Mouse (Mus musculus) CH12.LX (cell line): ENCODE measurements at regions not wholly inside any gene's neighbourhood (a gene's known extent, or its start where the extent isn't known, plus 50 kb on each side); places are given as distances from the start of the nearest gene placed in this dataset.

Source experiments
- DNase-seq: peaks from one replicate; pipeline ENCODE4 v3.0.0-alpha.2; 2013; ENCODE audit errors: extremely low read depth
- H3K27ac ChIP-seq: 2 replicates; pipeline ENCODE4 v1.5.1; 2012; ENCODE audit warnings: low read depth, mild to moderate bottlenecking, control low read depth, moderate library complexity; ENCODE audit not compliant: insufficient read depth
- H3K27me3 ChIP-seq: replicated peaks from 2 replicates; pipeline ENCODE3; 2012; ENCODE audit warnings: inconsistent platforms
- H3K36me3 ChIP-seq, 2 experiments: replicated peaks in 1 of 2; 2 replicates each; pipeline versions ENCODE3 to v1.6.1; 2012; ENCODE audit warnings: inconsistent platforms in 1 of 2, low read length in 1 of 2, mild to moderate bottlenecking in 1 of 2, mixed read lengths in 1 of 2, moderate library complexity in 1 of 2; ENCODE audit not compliant: control insufficient read depth in 1 of 2, insufficient read depth in 1 of 2
- H3K4me1 ChIP-seq, 2 experiments: 2 replicates each; pipeline ENCODE4 v1.6.1; 2012; ENCODE audit warnings: inconsistent platforms in 1 of 2, moderate library complexity in 1 of 2; ENCODE audit not compliant: insufficient read depth in 2 of 2, control insufficient read depth in 1 of 2
- H3K4me2 ChIP-seq: 2 replicates; pipeline ENCODE4 v1.6.1; 2012; ENCODE audit warnings: low read depth, mild to moderate bottlenecking, control low read depth; ENCODE audit not compliant: poor library complexity, insufficient read depth, severe bottlenecking
- H3K4me3 ChIP-seq, 3 experiments: fragments of 150-350 bp in 1 of 3; sonication (generic) in 1 of 3; replicated peaks in 1 of 3; 2 replicates each; pipeline versions ENCODE3 to v1.5.1; 2011 to 2012; ENCODE audit warnings: low read depth in 2 of 3, low read length in 2 of 3, mild to moderate bottlenecking in 2 of 3, moderate library complexity in 2 of 3, control low read depth in 1 of 3, improper control_type of control experiment in 1 of 3, inconsistent platforms in 1 of 3, mixed read lengths in 1 of 3; ENCODE audit not compliant: poor library complexity in 1 of 3
- H3K79me2 ChIP-seq: replicated peaks from 2 replicates; pipeline ENCODE4 v1.6.1; 2012; ENCODE audit warnings: mild to moderate bottlenecking, moderate library complexity; ENCODE audit not compliant: control insufficient read depth, poor library complexity, insufficient read depth, severe bottlenecking; ENCODE audit errors: extremely low read depth
- H3K9ac ChIP-seq: 2 replicates; pipeline ENCODE4 v1.6.1; 2012; ENCODE audit warnings: low read depth, mild to moderate bottlenecking, control low read depth, moderate library complexity; ENCODE audit not compliant: insufficient read depth
- H3K9me3 ChIP-seq: replicated peaks from 2 replicates; pipeline ENCODE3; 2012; ENCODE audit warnings: low read length, inconsistent platforms, mixed read lengths
- BHLHE40 ChIP-seq: IDR thresholded peaks from 2 replicates; pipeline ENCODE4 v1.6.1; 2011; ENCODE audit warnings: mild to moderate bottlenecking, low read depth, low read length, improper control_type of control experiment
- E2F4 ChIP-seq: IDR thresholded peaks from 2 replicates; pipeline ENCODE4 v1.6.1; 2011; ENCODE audit warnings: low read depth, low read length, improper control_type of control experiment; ENCODE audit not compliant: insufficient replicate concordance
- ETS1 ChIP-seq: conservative IDR thresholded peaks from 2 replicates; pipeline ENCODE4 v1.6.1; 2012; ENCODE audit warnings: low read depth, mild to moderate bottlenecking, inconsistent platforms, low read length, improper control_type of control experiment, moderate library complexity
- MYC ChIP-seq: IDR thresholded peaks from 2 replicates; pipeline ENCODE4 v1.6.1; 2011; ENCODE audit warnings: low read depth, mild to moderate bottlenecking, improper control_type of control experiment, low read length
- SMC3 ChIP-seq: IDR thresholded peaks from 2 replicates; pipeline ENCODE4 v1.6.1; 2011; ENCODE audit warnings: low read depth, low read length, improper control_type of control experiment
- ZKSCAN1 ChIP-seq: IDR thresholded peaks from 2 replicates; pipeline ENCODE4 v1.6.1; 2012; ENCODE audit warnings: low read depth, inconsistent platforms, low read length, improper control_type of control experiment, borderline replicate concordance
- ZMIZ1 ChIP-seq: IDR thresholded peaks from 2 replicates; pipeline ENCODE4 v1.6.1; 2012; ENCODE audit warnings: low read depth, mild to moderate bottlenecking, inconsistent platforms, low read length, improper control_type of control experiment
- dilution Hi-C: fragments of 300-500 bp; cut with MboI; formaldehyde crosslinking; loops from 2 replicates; pipeline ENCODE4 v1.14.3; 2020; ENCODE audit warnings: low sequenced_read_pairs; ENCODE audit not compliant: extremely low pct_unique_long_range_greater_than_20kb, extremely low pct_ligation_motif_present
- in situ Hi-C: fragments of 300-500 bp; cut with MboI; formaldehyde crosslinking; loops from 3 replicates; pipeline ENCODE4 v1.14.3; 2019; ENCODE audit warnings: low sequenced_read_pairs, low pct_ligation_motif_present, low pct_unique_long_range_greater_than_20kb, mixed read lengths

GRCm38 (mm10) chr1:78876156-78876555 lies 59.6 kb downstream of the Kcne4 start:
- no peaks in the 10 kb centered on the region for H3K9me3 ChIP-seq
- no peaks in the 10 kb centered on the region for H3K36me3 ChIP-seq
- H3K4me2 ChIP-seq: no peak overlapping the region
- H3K79me2 ChIP-seq: no peaks in the 10 kb centered on the region
- no peak overlapping the region for H3K4me3 ChIP-seq
- H3K4me1 ChIP-seq: no peaks in the 10 kb centered on the region
- in situ Hi-C loops (no loop called here), dilution Hi-C loops (no loop called here)
- no peak overlapping the region for H3K9ac ChIP-seq
- no peak overlapping the region for H3K27ac ChIP-seq
- no peak for DNase-seq
- TF ChIP-seq E2F4 (no peak), SMC3 (no peak), ZKSCAN1 (no peak), ZMIZ1 (no peak)
- H3K27me3 ChIP-seq: no peaks in the 10 kb centered on the region

GRCm38 (mm10) chr1:78879246-78879645 lies 62.7 kb downstream of the Kcne4 start:
- dilution Hi-C loops (no loop called here), in situ Hi-C loops (no loop called here)
- no peaks in the 10 kb centered on the region for H3K9me3 ChIP-seq
- no peaks in the 10 kb centered on the region for H3K79me2 ChIP-seq
- no peaks in the 10 kb centered on the region for H3K4me1 ChIP-seq
- no peak for TF ChIP-seq MYC
- no peak overlapping the region for H3K4me2 ChIP-seq
- H3K27me3 ChIP-seq: no peaks in the 10 kb centered on the region
- H3K9ac ChIP-seq: no peak overlapping the region
- no peak overlapping the region for H3K4me3 ChIP-seq
- no peaks in the 10 kb centered on the region for H3K36me3 ChIP-seq
- DNase-seq: no peak
- H3K27ac ChIP-seq: no peak overlapping the region

DNA sequence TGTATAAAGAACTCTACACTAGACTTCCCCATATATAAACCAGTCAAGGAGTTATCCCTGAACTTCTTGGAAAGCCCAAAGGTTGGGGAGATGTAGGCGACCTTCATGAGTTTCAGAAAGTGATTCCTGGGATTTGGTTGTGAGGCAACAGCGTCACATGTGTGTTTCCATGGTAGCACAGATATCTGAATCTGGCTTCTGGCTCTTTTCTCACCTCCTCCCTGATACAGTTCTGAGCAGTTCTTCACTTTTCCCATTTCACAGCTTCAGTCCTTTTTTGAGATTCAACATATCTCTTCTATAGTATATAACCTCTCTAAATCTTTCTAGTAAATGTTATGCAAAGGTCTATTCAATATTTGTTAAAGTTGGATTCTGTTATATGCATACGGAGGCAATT lies 65.9 kb downstream of the Kcne4 start:
- in situ Hi-C loops: no loop called here
- no peak overlapping the region for H3K4me3 ChIP-seq
- no peaks in the 10 kb centered on the region for H3K79me2 ChIP-seq
- no peak overlapping the region for H3K4me2 ChIP-seq
- no peaks in the 10 kb centered on the region for H3K36me3 ChIP-seq
- no peak overlapping the region for H3K9ac ChIP-seq
- DNase-seq: no peak
- H3K4me1 ChIP-seq: no peaks in the 10 kb centered on the region
- no peaks in the 10 kb centered on the region for H3K9me3 ChIP-seq
- no peak overlapping the region for H3K27ac ChIP-seq
- TF ChIP-seq BHLHE40 (no peak), MYC (no peak), ETS1 (no peak), SMC3 (no peak), E2F4 (no peak)
- TF ChIP-seq, all 38 proteins: peak for 0
- dilution Hi-C loops: no loop called here
- no peaks in the 10 kb centered on the region for H3K27me3 ChIP-seq
